Mouse (Mus musculus) olfactory bulb, adult 2 months (tissue): ENCODE results near the gene Ccdc33.

Source experiments
- CTCF ChIP-seq: fragments of 200-500 bp; IDR thresholded peaks from 2 replicates; pipeline ENCODE4 v1.5.1; 2012; ENCODE audit warnings: low read depth, mild to moderate bottlenecking, low read length, moderate library complexity; ENCODE audit not compliant: insufficient read depth
- POLR2A ChIP-seq: fragments of 200-500 bp; IDR thresholded peaks from 2 replicates; pipeline ENCODE4 v1.6.1; 2012; ENCODE audit warnings: mild to moderate bottlenecking, low read depth, low read length, moderate library complexity; ENCODE audit not compliant: insufficient read depth

- TF ChIP-seq CTCF (no peak), POLR2A (no peak)
These were observed 7.8 kb downstream of the Ccdc33 start for GRCm38 (mm10) chr9:58110787-58111186.
